Mouse (Mus musculus) liver, embryonic 13.5 days (tissue): ENCODE measurements around the gene Nub1. TPM values are rescaled to one million over a fixed set of nuclear protein-coding genes. Genes with fewer than 3 reads are reported as not detected.

Experiments used
- ATAC-seq: fragments of 200-750 bp; cut with Nextera tagmentation; 2 replicates; pipeline ENCODE4 v1.8.0; 2017; ENCODE audit warnings: low read depth, mild to moderate bottlenecking, moderate number of reproducible peaks, moderate library complexity
- DNase-seq: peaks from one replicate; pipeline ENCODE4 v3.0.0; 2022
- H3K27ac ChIP-seq: fragments of 300-500 bp; sonication (generic); 2 replicates; pipeline ENCODE4 v1.5.1; 2015; ENCODE audit warnings: moderate library complexity, mild to moderate bottlenecking, inconsistent platforms
- H3K27me3 ChIP-seq: fragments of 300-500 bp; sonication (generic); 2 replicates; pipeline ENCODE4 v1.6.1; 2015; ENCODE audit warnings: mild to moderate bottlenecking, inconsistent platforms
- H3K36me3 ChIP-seq: fragments of 300-500 bp; sonication (generic); 2 replicates; pipeline ENCODE4 v1.6.1; 2015; ENCODE audit warnings: mild to moderate bottlenecking, inconsistent platforms
- H3K4me1 ChIP-seq: fragments of 300-500 bp; sonication (generic); replicated peaks from 2 replicates; pipeline ENCODE4 v1.6.1; 2015; ENCODE audit warnings: inconsistent platforms
- H3K4me2 ChIP-seq: fragments of 300-500 bp; sonication (generic); 2 replicates; pipeline ENCODE4 v1.6.1; 2015; ENCODE audit warnings: inconsistent platforms, mild to moderate bottlenecking, moderate library complexity
- H3K4me3 ChIP-seq: fragments of 300-500 bp; sonication (generic); replicated peaks from 2 replicates; pipeline ENCODE4 v1.5.1; 2015; ENCODE audit warnings: mild to moderate bottlenecking, inconsistent platforms
- H3K9ac ChIP-seq: fragments of 300-500 bp; sonication (generic); 2 replicates; pipeline ENCODE4 v1.6.1; 2015; ENCODE audit warnings: mild to moderate bottlenecking, inconsistent platforms
- H3K9me3 ChIP-seq: fragments of 300-500 bp; sonication (generic); replicated peaks from 2 replicates; pipeline ENCODE4 v1.6.1; 2016; ENCODE audit warnings: inconsistent platforms
- WGBS: fragments of 180-500 bp; shearing (Covaris S2); methylation state at CpG from one replicate; pipeline ENCODE4 v1.1.7; 2015; ENCODE audit not compliant: insufficient replicate concordance; 5-methylcytosine and 5-hydroxymethylcytosine counted together
- polyA plus RNA-seq: library from polyadenylated mRNA; unstranded; fragments of >200 nt; fragmentation: Nextera tagmentation; extraction: Ambion mirVana; gene quantifications from 2 replicates; pipeline ENCODE4 v1.2.1, GENCODE M21; 2015

The Nub1 gene
- polyA plus RNA-seq, 1 experiment from 2014 or later, result 12.3 TPM

GRCm38 (mm10) chr5:24726901-24727836 is 41.8 kb downstream of the Nub1 start:
- Histone ChIP-seq H3K4me3 (no peak overlapping the region), H3K27me3 (peaks cover 45% of the 10 kb centered on the region), H3K27ac (no peak overlapping the region), H3K4me2 (no peak overlapping the region), H3K36me3 (no peaks in the 10 kb centered on the region), H3K9ac (no peak overlapping the region), H3K4me1 (peaks cover 12% of the 10 kb centered on the region), H3K9me3 (no peaks in the 10 kb centered on the region)
- DNase-seq (no peak), ATAC-seq (peak; percentile 57)
- 49% methylated on average over 12 of the region's 12 CpGs for WGBS

- H3K4me2 ChIP-seq, result peak overlapping the region; percentile 56
- peak overlapping the region; percentile 47 for H3K9ac ChIP-seq
- WGBS, result 6% methylated on average over 49 of the region's 49 CpGs
- peak overlapping the region; percentile 50 for H3K4me3 ChIP-seq
- no peak for ATAC-seq
- no peak overlapping the region for H3K27ac ChIP-seq
- H3K36me3 ChIP-seq, result no peaks in the 10 kb centered on the region
- DNase-seq, result no peak
- H3K4me1 ChIP-seq, result peaks cover 28% of the 10 kb centered on the region
- H3K27me3 ChIP-seq, result peaks cover 47% of the 10 kb centered on the region
- no peaks in the 10 kb centered on the region for H3K9me3 ChIP-seq
These were observed 44.6 kb downstream of the Nub1 start for GRCm38 (mm10) chr5:24729797-24730487.

- no peaks in the 10 kb centered on the region for H3K36me3 ChIP-seq
- DNase-seq, result no peak
- no peak for ATAC-seq
These were observed 45.1 kb downstream of the Nub1 start, which contains the start of gene Wdr86 for GRCm38 (mm10) chr5:24730488-24730871. TSS of gene Wdr86 (minus strand) at chr5:24730727.

GRCm38 (mm10) chr5:24730986-24731385 is 45.7 kb downstream of the Nub1 start:
- H3K27ac ChIP-seq, result no peak overlapping the region
- 7% methylated on average over 15 of the region's 15 CpGs for WGBS
- DNase-seq (no peak), ATAC-seq (no peak)
- peaks cover 47% of the 10 kb centered on the region for H3K27me3 ChIP-seq
- no peaks in the 10 kb centered on the region for H3K9me3 ChIP-seq
- H3K36me3 ChIP-seq, result no peaks in the 10 kb centered on the region
- peak overlapping the region; percentile 50 for H3K4me3 ChIP-seq
- peaks cover 28% of the 10 kb centered on the region for H3K4me1 ChIP-seq
- H3K4me2 ChIP-seq, result peak overlapping the region; percentile 56
- no peak overlapping the region for H3K9ac ChIP-seq

More at GRCm38 (mm10) chr5:24730488-24730871, 45.1 kb downstream of the Nub1 start, which contains the start of gene Wdr86:
- Histone ChIP-seq H3K4me2 (peak within 1 kb of the TSS; percentile 56), H3K9ac (peak within 1 kb of the TSS; percentile 47), H3K9me3 (no peaks in the 10 kb centered on the region), H3K4me1 (peaks cover 28% of the 10 kb centered on the region), H3K27ac (no peak within 1 kb of the TSS), H3K4me3 (peak within 1 kb of the TSS; percentile 50), H3K27me3 (peaks cover 47% of the 10 kb centered on the region)
- WGBS, result under 1% methylated on average over 23 of the region's 23 CpGs

DNA sequence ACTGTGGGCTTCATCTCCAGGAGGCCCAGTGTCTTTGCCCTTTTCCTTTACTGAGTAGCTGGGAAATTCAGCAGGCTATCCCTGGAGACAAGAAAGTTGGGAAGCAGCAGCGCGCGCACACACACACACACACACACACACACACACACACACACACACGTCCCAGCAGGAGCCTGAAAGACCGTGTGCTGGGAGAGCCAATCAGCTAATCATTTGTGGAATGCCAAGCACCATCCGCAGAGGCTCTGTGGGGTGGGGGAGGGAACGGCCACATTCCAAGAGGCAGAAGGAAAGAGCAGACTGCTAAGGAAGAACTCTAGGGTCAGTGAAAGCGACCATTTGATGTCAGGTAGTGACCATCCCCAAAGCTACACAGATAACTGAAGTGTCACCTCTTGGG is 47.8 kb downstream of the Nub1 start:
- Histone ChIP-seq H3K4me3 (no peak overlapping the region), H3K27ac (no peak overlapping the region), H3K4me2 (no peak overlapping the region), H3K4me1 (peaks cover 31% of the 10 kb centered on the region), H3K9ac (no peak overlapping the region), H3K9me3 (no peaks in the 10 kb centered on the region), H3K27me3 (peaks cover 43% of the 10 kb centered on the region), H3K36me3 (no peaks in the 10 kb centered on the region)
- no peak for DNase-seq
- no peak for ATAC-seq
- WGBS, result 44% methylated on average over 8 of the region's 8 CpGs

DNA sequence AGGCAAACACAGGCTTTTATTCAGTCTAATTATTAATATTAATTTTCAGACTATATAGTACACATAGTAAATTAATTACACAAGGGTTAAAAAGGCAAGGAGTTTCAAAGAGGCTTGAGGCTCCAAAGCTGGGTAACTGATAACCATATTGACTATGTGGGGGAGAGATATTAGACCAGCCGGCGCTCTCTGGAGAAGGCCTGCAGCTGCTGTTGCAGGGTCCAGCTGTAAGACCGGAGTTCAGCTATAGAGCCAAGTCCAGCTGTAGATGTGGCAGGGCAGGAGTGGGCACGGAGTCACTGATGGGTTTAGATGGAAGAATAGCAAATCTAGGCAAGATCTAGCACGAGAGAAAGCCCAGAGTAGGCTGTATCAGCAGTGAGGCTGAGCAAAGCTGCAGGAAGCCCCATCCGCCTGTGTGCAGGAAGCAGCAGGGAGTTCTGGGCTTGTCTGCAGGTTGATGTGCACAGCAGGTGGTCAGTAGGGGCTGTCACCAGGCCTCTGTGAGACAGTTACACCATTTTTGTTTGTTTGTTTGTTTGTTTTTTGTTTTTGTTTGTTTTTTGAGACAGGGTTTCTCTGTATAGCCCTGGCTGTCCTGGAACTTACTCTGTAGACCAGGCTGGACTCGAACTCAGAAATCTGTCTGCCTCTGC is 48.6 kb downstream of the Nub1 start:
- WGBS, result 26% methylated on average over 7 of the region's 7 CpGs
- Histone ChIP-seq H3K9me3 (no peaks in the 10 kb centered on the region), H3K4me2 (0 out of 2 replicates have a peak overlapping the region, but pooled peaks have one; percentile 12), H3K27ac (no peak overlapping the region), H3K36me3 (no peaks in the 10 kb centered on the region), H3K4me3 (no peak overlapping the region), H3K4me1 (peaks cover 38% of the 10 kb centered on the region), H3K27me3 (peaks cover 35% of the 10 kb centered on the region), H3K9ac (no peak overlapping the region)
- ATAC-seq, result peak; percentile 74
- DNase-seq, result peak; percentile 15

GRCm38 (mm10) chr5:24737595-24737994 is 52.3 kb downstream of the Nub1 start:
- Histone ChIP-seq H3K4me1 (peaks cover 32% of the 10 kb centered on the region), H3K4me2 (no peak overlapping the region), H3K36me3 (no peaks in the 10 kb centered on the region), H3K27me3 (no peaks in the 10 kb centered on the region), H3K27ac (no peak overlapping the region), H3K9ac (no peak overlapping the region), H3K4me3 (no peak overlapping the region), H3K9me3 (no peaks in the 10 kb centered on the region)
- WGBS, result 86% methylated on average over 10 of the region's 10 CpGs
- ATAC-seq, result no peak
- no peak for DNase-seq

DNA sequence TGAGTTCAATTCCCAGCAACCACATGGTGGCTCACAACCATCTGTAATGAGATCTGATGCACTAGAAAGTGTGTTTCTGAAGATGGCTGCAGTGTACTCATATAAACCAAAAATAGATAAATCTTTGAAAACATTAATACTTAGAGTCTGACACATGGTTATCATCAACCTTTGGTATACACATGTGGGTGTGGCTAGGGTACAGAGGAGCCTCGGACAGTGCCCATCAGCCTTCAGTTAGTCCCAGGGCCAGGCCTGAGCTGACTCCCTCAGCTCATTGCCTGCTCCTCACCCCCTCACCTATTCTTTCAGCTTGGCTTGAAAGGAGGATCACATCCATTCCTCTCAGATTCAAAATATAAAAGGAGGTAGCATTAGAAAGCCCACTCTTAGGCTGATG is 53.2 kb downstream of the Nub1 start:
- H3K27me3 ChIP-seq, result no peaks in the 10 kb centered on the region
- peaks cover 23% of the 10 kb centered on the region for H3K4me1 ChIP-seq
- no peaks in the 10 kb centered on the region for H3K9me3 ChIP-seq
- DNase-seq, result no peak
- no peaks in the 10 kb centered on the region for H3K36me3 ChIP-seq
- 12% methylated on average over 1 of the region's 1 CpGs for WGBS
- H3K9ac ChIP-seq, result no peak overlapping the region
- no peak overlapping the region for H3K4me2 ChIP-seq
- H3K4me3 ChIP-seq, result no peak overlapping the region
- H3K27ac ChIP-seq, result peak overlapping the region; percentile 54; the same call in 1 of the 2 replicates
- peak; percentile 66; the same call in 1 of the 2 replicates for ATAC-seq

DNA sequence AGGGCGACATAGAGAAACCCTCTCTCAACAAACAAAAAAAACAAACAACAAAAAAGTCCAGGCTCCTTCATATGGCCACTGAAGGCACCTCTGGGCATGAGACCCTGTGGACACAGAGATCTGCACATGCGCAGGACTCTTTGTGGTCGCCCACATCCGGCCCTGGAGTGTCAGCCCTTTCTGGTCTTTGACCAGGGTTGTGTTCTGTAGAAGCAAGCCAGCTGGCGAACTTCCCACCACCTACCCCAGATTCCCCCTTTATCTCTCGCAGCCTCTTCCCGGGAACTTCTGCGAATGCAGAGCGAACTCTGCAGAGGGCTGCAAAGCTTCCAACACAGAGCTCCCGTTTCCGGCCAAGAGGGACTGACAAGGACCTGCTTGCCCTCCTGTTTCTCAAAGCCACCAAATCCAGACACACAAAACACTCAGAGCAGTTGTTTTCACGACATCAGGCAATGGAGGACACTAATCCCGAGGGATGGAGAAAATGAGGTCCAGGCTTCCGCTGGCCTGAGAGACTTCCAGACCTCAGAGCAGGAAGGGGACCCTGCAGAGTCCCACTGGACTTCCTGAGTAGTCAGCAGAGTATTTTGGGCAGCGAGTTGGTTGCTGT is 53.9 kb downstream of the Nub1 start:
- Histone ChIP-seq H3K4me1 (peaks cover 16% of the 10 kb centered on the region), H3K4me2 (peak overlapping the region; percentile 32), H3K27ac (peak overlapping the region; percentile 54; the same call in 1 of the 2 replicates), H3K9me3 (no peaks in the 10 kb centered on the region), H3K4me3 (no peak overlapping the region), H3K9ac (no peak overlapping the region), H3K36me3 (no peaks in the 10 kb centered on the region), H3K27me3 (no peaks in the 10 kb centered on the region)
- peak; percentile 18 for DNase-seq
- ATAC-seq, result peak; percentile 50; the same call in 1 of the 2 replicates
- 13% methylated on average over 15 of the region's 15 CpGs for WGBS

DNA sequence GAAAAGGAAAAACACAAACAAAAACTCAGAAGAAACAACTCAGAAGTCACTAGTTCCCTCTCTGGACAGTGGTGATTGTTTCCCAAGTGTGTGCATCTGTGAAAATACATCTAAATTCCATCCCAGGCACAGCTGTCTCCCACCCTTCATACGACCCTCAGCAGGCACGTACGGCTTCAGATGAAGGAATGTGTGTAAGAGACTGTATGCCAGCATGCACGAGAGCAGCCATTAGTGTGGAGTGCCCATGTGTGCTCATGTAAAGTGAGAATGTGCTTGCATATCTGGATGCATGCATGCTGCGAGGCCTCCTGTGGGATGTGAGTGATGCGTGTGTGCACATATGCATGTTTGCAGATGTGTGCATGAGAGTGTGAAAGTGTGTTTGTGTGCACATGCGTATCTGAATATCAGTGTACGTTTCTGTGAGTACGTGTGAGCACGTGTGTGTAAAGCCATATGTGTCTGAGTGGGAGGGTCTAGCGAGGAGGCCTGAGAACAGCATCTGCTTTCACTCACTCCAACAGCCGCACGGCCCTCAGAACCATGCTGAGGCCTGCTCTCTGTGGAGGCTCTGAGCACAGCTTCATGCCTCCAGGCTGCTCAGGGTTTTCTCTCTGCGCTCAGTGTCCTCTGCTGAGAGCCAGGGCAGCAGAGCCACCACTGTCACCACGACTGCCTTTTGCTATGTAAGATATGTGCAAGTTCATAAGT is 56.0 kb downstream of the Nub1 start:
- no peak overlapping the region for H3K27ac ChIP-seq
- no peak for ATAC-seq

More for the DNA sequence above, 56.0 kb downstream of the Nub1 start:
- H3K4me3 ChIP-seq, result no peak overlapping the region
- DNase-seq, result no peak
- no peaks in the 10 kb centered on the region for H3K27me3 ChIP-seq
- no peak overlapping the region for H3K4me2 ChIP-seq
- peaks cover 19% of the 10 kb centered on the region for H3K4me1 ChIP-seq
- no peaks in the 10 kb centered on the region for H3K36me3 ChIP-seq
- H3K9me3 ChIP-seq, result no peaks in the 10 kb centered on the region
- H3K9ac ChIP-seq, result no peak overlapping the region
- 77% methylated on average over 15 of the region's 15 CpGs for WGBS
